Mouse (Mus musculus) heart, embryonic 13.5 days (tissue): ENCODE data around the gene Cox19. TPM values are rescaled to one million over a fixed set of nuclear protein-coding genes. Genes with fewer than 3 reads are reported as not detected.
A peak's percentile ranks its signal among the peaks of the same experiment; 100 is the strongest.

ENCODE experiments used
- ATAC-seq: fragments of 200-750 bp; cut with Nextera tagmentation; 2 replicates; pipeline ENCODE4 v1.8.0; 2017; ENCODE audit warnings: moderate TSS enrichment; ENCODE audit not compliant: insufficient number of reproducible peaks, low FRiP score, low TSS enrichment; ENCODE audit errors: extremely low read depth
- H3K27ac ChIP-seq: fragments of 300-500 bp; sonication (generic); replicated peaks from 2 replicates; pipeline ENCODE4 v1.5.1; 2015; ENCODE audit warnings: moderate library complexity, mild to moderate bottlenecking, inconsistent platforms
- H3K27me3 ChIP-seq: fragments of 300-500 bp; sonication (generic); replicated peaks from 2 replicates; pipeline ENCODE4 v1.6.1; 2015; ENCODE audit warnings: mild to moderate bottlenecking, inconsistent platforms
- H3K36me3 ChIP-seq: fragments of 300-500 bp; sonication (generic); 2 replicates; pipeline ENCODE4 v1.6.1; 2015; ENCODE audit warnings: mild to moderate bottlenecking, inconsistent platforms
- H3K4me1 ChIP-seq: fragments of 300-500 bp; sonication (generic); 2 replicates; pipeline ENCODE4 v1.6.1; 2015; ENCODE audit warnings: inconsistent platforms
- H3K4me2 ChIP-seq: fragments of 300-500 bp; sonication (generic); 2 replicates; pipeline ENCODE4 v1.6.1; 2015; ENCODE audit warnings: inconsistent platforms, mild to moderate bottlenecking, moderate library complexity
- H3K4me3 ChIP-seq: fragments of 300-500 bp; sonication (generic); 2 replicates; pipeline ENCODE4 v1.5.1; 2015; ENCODE audit warnings: moderate library complexity, mild to moderate bottlenecking, inconsistent platforms
- H3K9ac ChIP-seq: fragments of 300-500 bp; sonication (generic); 2 replicates; pipeline ENCODE4 v1.6.1; 2015; ENCODE audit warnings: inconsistent platforms, mild to moderate bottlenecking, moderate library complexity
- H3K9me3 ChIP-seq: fragments of 300-500 bp; sonication (generic); 2 replicates; pipeline ENCODE4 v1.6.1; 2016; ENCODE audit warnings: inconsistent platforms
- WGBS: fragments of 180-500 bp; shearing (Covaris S2); methylation state at CpG from one replicate; pipeline ENCODE4 v1.1.7; 2015; ENCODE audit warnings: mixed read lengths; 5-methylcytosine and 5-hydroxymethylcytosine counted together
- polyA plus RNA-seq: library from polyadenylated mRNA; unstranded; fragments of >200 nt; fragmentation: Nextera tagmentation; extraction: Ambion mirVana; gene quantifications from 2 replicates; pipeline ENCODE4 v1.2.1, GENCODE M21; 2015

The Cox19 gene
- polyA plus RNA-seq, 1 experiment from 2014 or later: 68.4 TPM

- WGBS: 2% methylated on average over 58 of the region's 61 CpGs
- H3K27me3 ChIP-seq: peaks cover 75% of the 10 kb centered on the region
- 0 out of 2 replicates have a peak, but pooled peaks have one; percentile 31 for ATAC-seq
Measured at GRCm38 (mm10) chr5:139325395-139325966, 25.7 kb downstream of the Cox19 start, which contains the start of gene Adap1. Gene Adap1, minus strand, starts transcription at chr5:139325622.

GRCm38 (mm10) chr5:139324691-139325394 lies 26.4 kb downstream of the Cox19 start:
- Histone ChIP-seq H3K27ac (no peak overlapping the region), H3K9ac (peak overlapping the region; percentile 84), H3K9me3 (no peaks in the 10 kb centered on the region), H3K4me2 (peak overlapping the region; percentile 97), H3K27me3 (peaks cover 77% of the 10 kb centered on the region), H3K4me1 (peaks cover 25% of the 10 kb centered on the region), H3K36me3 (no peaks in the 10 kb centered on the region), H3K4me3 (peak overlapping the region; percentile 71)
- 0 out of 2 replicates have a peak, but pooled peaks have one; percentile 14 for ATAC-seq
- WGBS: 3% methylated on average over 50 of the region's 62 CpGs

More at GRCm38 (mm10) chr5:139325395-139325966, 25.7 kb downstream of the Cox19 start, which contains the start of gene Adap1:
- Histone ChIP-seq H3K36me3 (no peaks in the 10 kb centered on the region), H3K4me1 (peaks cover 25% of the 10 kb centered on the region), H3K27ac (no peak within 1 kb of the TSS), H3K9ac (peak within 1 kb of the TSS; percentile 84), H3K4me2 (peak within 1 kb of the TSS; percentile 97), H3K4me3 (peak within 1 kb of the TSS; percentile 71), H3K9me3 (no peaks in the 10 kb centered on the region)

- 57% methylated on average over 5 of the region's 5 CpGs for WGBS
- peak overlapping the region; percentile 97 for H3K4me2 ChIP-seq
- H3K4me1 ChIP-seq: peaks cover 25% of the 10 kb centered on the region
- no peak overlapping the region for H3K27ac ChIP-seq
- no peaks in the 10 kb centered on the region for H3K36me3 ChIP-seq
- peaks cover 73% of the 10 kb centered on the region for H3K27me3 ChIP-seq
- H3K9me3 ChIP-seq: no peaks in the 10 kb centered on the region
- H3K4me3 ChIP-seq: peak overlapping the region; percentile 71; the same call in 1 of the 2 replicates
- ATAC-seq: no peak
- H3K9ac ChIP-seq: no peak overlapping the region
Measured at GRCm38 (mm10) chr5:139324045-139324491, 27.1 kb downstream of the Cox19 start.

GRCm38 (mm10) chr5:139323260-139323924 lies 27.8 kb downstream of the Cox19 start:
- Histone ChIP-seq H3K4me1 (peaks cover 25% of the 10 kb centered on the region), H3K9me3 (no peaks in the 10 kb centered on the region), H3K36me3 (no peaks in the 10 kb centered on the region), H3K27me3 (peaks cover 76% of the 10 kb centered on the region), H3K9ac (no peak overlapping the region), H3K27ac (no peak overlapping the region), H3K4me3 (no peak overlapping the region), H3K4me2 (peak overlapping the region; percentile 97; the same call in 1 of the 2 replicates)
- WGBS: 69% methylated on average over 9 of the region's 9 CpGs
- ATAC-seq: no peak

- Histone ChIP-seq H3K27ac (no peak overlapping the region), H3K4me2 (no peak overlapping the region), H3K27me3 (peaks cover 63% of the 10 kb centered on the region), H3K9ac (no peak overlapping the region), H3K9me3 (no peaks in the 10 kb centered on the region), H3K36me3 (no peaks in the 10 kb centered on the region), H3K4me3 (no peak overlapping the region), H3K4me1 (peaks cover 25% of the 10 kb centered on the region)
- whole genome bisulfite sequencing: 68% methylated on average over 6 of the region's 6 CpGs
- ATAC-seq: no peak
Measured at GRCm38 (mm10) chr5:139321331-139321730, 29.9 kb downstream of the Cox19 start.

GRCm38 (mm10) chr5:139320424-139320823 lies 30.8 kb downstream of the Cox19 start:
- no peak overlapping the region for H3K9ac ChIP-seq
- H3K4me2 ChIP-seq: no peak overlapping the region
- H3K36me3 ChIP-seq: no peaks in the 10 kb centered on the region
- no peak for ATAC-seq
- H3K4me1 ChIP-seq: peaks cover 20% of the 10 kb centered on the region
- no peak overlapping the region for H3K4me3 ChIP-seq
- H3K9me3 ChIP-seq: no peaks in the 10 kb centered on the region
- peaks cover 54% of the 10 kb centered on the region for H3K27me3 ChIP-seq
- WGBS: 67% methylated on average over 7 of the region's 7 CpGs
- H3K27ac ChIP-seq: no peak overlapping the region

- no peak for ATAC-seq
- Histone ChIP-seq H3K9me3 (no peaks in the 10 kb centered on the region), H3K36me3 (no peaks in the 10 kb centered on the region), H3K4me3 (no peak overlapping the region), H3K27ac (no peak overlapping the region), H3K27me3 (peaks cover 30% of the 10 kb centered on the region), H3K4me1 (no peaks in the 10 kb centered on the region), H3K4me2 (peak overlapping the region; percentile 5; the same call in 1 of the 2 replicates), H3K9ac (0 out of 2 replicates have a peak overlapping the region, but pooled peaks have one; percentile 21)
- WGBS: 56% methylated on average over 21 of the region's 21 CpGs
Measured at GRCm38 (mm10) chr5:139317751-139318504, 33.3 kb downstream of the Cox19 start.

- no peak overlapping the region for H3K9ac ChIP-seq
- H3K36me3 ChIP-seq: no peaks in the 10 kb centered on the region
- WGBS: 65% methylated on average over 6 of the region's 6 CpGs
- H3K4me2 ChIP-seq: no peak overlapping the region
- no peak for ATAC-seq
- peaks cover 22% of the 10 kb centered on the region for H3K27me3 ChIP-seq
- no peak overlapping the region for H3K27ac ChIP-seq
- no peaks in the 10 kb centered on the region for H3K4me1 ChIP-seq
- no peak overlapping the region for H3K4me3 ChIP-seq
- H3K9me3 ChIP-seq: no peaks in the 10 kb centered on the region
Measured at GRCm38 (mm10) chr5:139316982-139317675, 34.1 kb downstream of the Cox19 start.

- Histone ChIP-seq H3K4me3 (no peak overlapping the region), H3K9ac (no peak overlapping the region), H3K27ac (no peak overlapping the region), H3K27me3 (peaks cover 17% of the 10 kb centered on the region), H3K9me3 (0 out of 2 replicates have a peak, but pooled peaks cover 3% of the 10 kb centered on the region), H3K36me3 (no peaks in the 10 kb centered on the region), H3K4me2 (no peak overlapping the region), H3K4me1 (no peaks in the 10 kb centered on the region)
- WGBS: 82% methylated on average over 12 of the region's 12 CpGs
- ATAC-seq: no peak
Measured at GRCm38 (mm10) chr5:139314941-139315642, 36.1 kb downstream of the Cox19 start.

- Histone ChIP-seq H3K9me3 (0 out of 2 replicates have a peak, but pooled peaks cover 3% of the 10 kb centered on the region), H3K4me2 (no peak overlapping the region), H3K4me1 (no peaks in the 10 kb centered on the region), H3K27ac (no peak overlapping the region), H3K36me3 (no peaks in the 10 kb centered on the region), H3K27me3 (peaks cover 5% of the 10 kb centered on the region), H3K4me3 (no peak overlapping the region), H3K9ac (no peak overlapping the region)
- no peak for ATAC-seq
- 77% methylated on average over 9 of the region's 9 CpGs for WGBS
Measured at GRCm38 (mm10) chr5:139313536-139313935, 37.7 kb downstream of the Cox19 start.
